Mouse (Mus musculus) urinary bladder, postnatal 4 days (tissue): ENCODE data around the gene Smoc2.

ENCODE experiments used
- DNase-seq, 2 experiments: peaks; one replicate each; pipeline ENCODE4 v3.0.0; 2021 to 2022; ENCODE audit warnings: low spot score in 2 of 2

The Smoc2 gene

GRCm38 (mm10) chr17:14414511-14414910 lies 135.2 kb downstream of the Smoc2 start:
- DNase-seq, result no peak

DNA sequence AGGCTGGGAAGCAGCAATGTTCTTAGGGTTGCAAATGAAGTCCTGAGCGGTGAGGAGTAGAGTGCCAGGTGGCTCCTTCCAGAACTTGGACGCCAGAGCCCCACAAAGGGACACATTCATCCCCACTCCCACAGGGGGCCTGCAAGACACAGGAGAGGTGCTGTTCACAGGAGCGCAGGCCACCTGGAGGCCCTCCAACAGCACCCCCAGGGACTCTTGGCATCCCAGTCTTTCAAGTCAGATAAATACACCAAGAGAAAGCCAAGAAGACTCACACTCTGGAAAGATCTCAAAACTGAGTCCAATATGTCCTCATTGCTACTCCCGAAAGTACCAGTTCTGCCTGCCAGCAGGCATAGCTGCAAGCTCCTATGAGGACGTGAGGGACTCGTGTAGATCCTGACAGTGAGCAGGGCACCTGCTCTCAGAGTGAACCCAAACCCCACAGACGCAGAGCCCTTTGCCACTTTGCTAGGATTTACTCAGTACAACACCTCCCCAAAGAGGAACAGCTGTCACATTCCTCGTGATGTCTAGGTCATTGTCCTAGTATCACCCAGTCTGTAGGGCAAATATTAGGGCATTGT lies 141.2 kb downstream of the Smoc2 start:
- DNase-seq, result no peak

DNA sequence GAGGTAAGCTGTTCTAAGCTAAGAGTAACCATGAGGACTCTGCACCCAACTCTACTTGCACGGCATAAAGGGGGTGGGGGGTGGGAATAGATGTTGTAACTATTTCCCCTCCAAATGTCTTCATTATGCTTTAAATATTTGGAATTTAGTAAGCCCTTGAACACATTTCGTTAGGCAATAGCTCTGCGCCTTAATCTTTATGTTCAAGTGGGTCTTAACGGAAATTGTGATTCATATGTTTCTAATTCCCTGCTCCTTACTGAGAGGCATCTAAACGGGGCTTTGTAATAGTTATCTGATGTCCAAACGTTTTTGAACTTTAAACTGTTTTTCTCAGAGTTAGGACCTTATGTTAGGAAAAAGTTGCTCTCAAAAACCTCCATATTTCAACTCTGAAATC lies 147.2 kb downstream of the Smoc2 start:
- no peak for DNase-seq

- no peak for DNase-seq
Measured at GRCm38 (mm10) chr17:14434717-14435116, 155.4 kb downstream of the Smoc2 start.

DNA sequence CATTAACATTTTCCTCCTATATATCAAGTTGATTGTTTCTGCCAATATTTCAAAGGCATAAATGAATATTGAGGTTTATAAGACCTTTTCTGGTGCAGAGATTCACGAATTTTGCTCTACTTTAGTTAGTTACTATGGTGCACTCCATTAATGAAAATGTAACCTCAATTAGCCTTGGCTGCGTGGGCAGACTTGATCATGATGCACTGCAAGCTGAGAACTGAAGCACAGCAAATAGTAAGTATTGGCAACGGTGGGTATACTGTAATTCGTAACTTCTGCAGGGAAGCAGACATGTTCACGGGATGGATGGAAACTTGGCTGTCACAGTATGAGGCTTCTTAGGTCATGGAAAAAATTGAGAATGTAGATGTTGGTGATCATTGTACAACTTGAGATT lies 166.3 kb downstream of the Smoc2 start:
- no peak for DNase-seq

- DNase-seq, result no peak
Measured at GRCm38 (mm10) chr17:14447275-14447674, 168.0 kb downstream of the Smoc2 start.
